Mouse (Mus musculus) CH12.LX (cell line): ENCODE measurements at regions not wholly inside any gene's neighbourhood (a gene's known extent, or its start where the extent isn't known, plus 50 kb on each side); places are given as distances from the start of the nearest gene placed in this dataset.

Source experiments
- DNase-seq: peaks from one replicate; pipeline ENCODE4 v3.0.0-alpha.2; 2013; ENCODE audit errors: extremely low read depth
- H3K27ac ChIP-seq: 2 replicates; pipeline ENCODE4 v1.5.1; 2012; ENCODE audit warnings: low read depth, mild to moderate bottlenecking, control low read depth, moderate library complexity; ENCODE audit not compliant: insufficient read depth
- H3K27me3 ChIP-seq: replicated peaks from 2 replicates; pipeline ENCODE3; 2012; ENCODE audit warnings: inconsistent platforms
- H3K36me3 ChIP-seq, 2 experiments: replicated peaks in 1 of 2; 2 replicates each; pipeline versions ENCODE3 to v1.6.1; 2012; ENCODE audit warnings: inconsistent platforms in 1 of 2, low read length in 1 of 2, mild to moderate bottlenecking in 1 of 2, mixed read lengths in 1 of 2, moderate library complexity in 1 of 2; ENCODE audit not compliant: control insufficient read depth in 1 of 2, insufficient read depth in 1 of 2
- H3K4me1 ChIP-seq, 2 experiments: 2 replicates each; pipeline ENCODE4 v1.6.1; 2012; ENCODE audit warnings: inconsistent platforms in 1 of 2, moderate library complexity in 1 of 2; ENCODE audit not compliant: insufficient read depth in 2 of 2, control insufficient read depth in 1 of 2
- H3K4me2 ChIP-seq: 2 replicates; pipeline ENCODE4 v1.6.1; 2012; ENCODE audit warnings: low read depth, mild to moderate bottlenecking, control low read depth; ENCODE audit not compliant: poor library complexity, insufficient read depth, severe bottlenecking
- H3K4me3 ChIP-seq, 3 experiments: fragments of 150-350 bp in 1 of 3; sonication (generic) in 1 of 3; replicated peaks in 1 of 3; 2 replicates each; pipeline versions ENCODE3 to v1.5.1; 2011 to 2012; ENCODE audit warnings: low read depth in 2 of 3, low read length in 2 of 3, mild to moderate bottlenecking in 2 of 3, moderate library complexity in 2 of 3, control low read depth in 1 of 3, improper control_type of control experiment in 1 of 3, inconsistent platforms in 1 of 3, mixed read lengths in 1 of 3; ENCODE audit not compliant: poor library complexity in 1 of 3
- H3K79me2 ChIP-seq: replicated peaks from 2 replicates; pipeline ENCODE4 v1.6.1; 2012; ENCODE audit warnings: mild to moderate bottlenecking, moderate library complexity; ENCODE audit not compliant: control insufficient read depth, poor library complexity, insufficient read depth, severe bottlenecking; ENCODE audit errors: extremely low read depth
- H3K9ac ChIP-seq: 2 replicates; pipeline ENCODE4 v1.6.1; 2012; ENCODE audit warnings: low read depth, mild to moderate bottlenecking, control low read depth, moderate library complexity; ENCODE audit not compliant: insufficient read depth
- H3K9me3 ChIP-seq: replicated peaks from 2 replicates; pipeline ENCODE3; 2012; ENCODE audit warnings: low read length, inconsistent platforms, mixed read lengths
- BHLHE40 ChIP-seq: IDR thresholded peaks from 2 replicates; pipeline ENCODE4 v1.6.1; 2011; ENCODE audit warnings: mild to moderate bottlenecking, low read depth, low read length, improper control_type of control experiment
- CHD1 ChIP-seq: IDR thresholded peaks from 2 replicates; pipeline ENCODE4 v1.6.1; 2012; ENCODE audit warnings: low read depth, low read length, improper control_type of control experiment, inconsistent platforms
- CHD2 ChIP-seq: IDR thresholded peaks from 2 replicates; pipeline ENCODE4 v1.6.1; 2011; ENCODE audit warnings: low read length, improper control_type of control experiment
- ELF1 ChIP-seq: IDR thresholded peaks from 2 replicates; pipeline ENCODE4 v1.6.1; 2014; ENCODE audit warnings: low read depth, mild to moderate bottlenecking, inconsistent platforms, low read length, improper control_type of control experiment
- EP300 ChIP-seq: IDR thresholded peaks from 2 replicates; pipeline ENCODE4 v1.6.1; 2011; ENCODE audit warnings: low read length, improper control_type of control experiment
- GABPA ChIP-seq: IDR thresholded peaks from 2 replicates; pipeline ENCODE4 v1.6.1; 2012; ENCODE audit warnings: low read depth, low read length, improper control_type of control experiment, inconsistent platforms; ENCODE audit not compliant: insufficient replicate concordance
- JUND ChIP-seq: conservative IDR thresholded peaks from 2 replicates; pipeline ENCODE4 v1.6.1; 2011; ENCODE audit warnings: low read depth, low read length, improper control_type of control experiment
- MAX ChIP-seq: IDR thresholded peaks from 2 replicates; pipeline ENCODE4 v1.6.1; 2011; ENCODE audit warnings: low read length, improper control_type of control experiment
- MAZ ChIP-seq: IDR thresholded peaks from 2 replicates; pipeline ENCODE4 v1.6.1; 2012; ENCODE audit warnings: low read depth, mild to moderate bottlenecking, inconsistent platforms, low read length, improper control_type of control experiment, moderate library complexity
- MXI1 ChIP-seq: IDR thresholded peaks from 2 replicates; pipeline ENCODE4 v1.6.1; 2011; ENCODE audit warnings: mild to moderate bottlenecking, low read depth, low read length, improper control_type of control experiment
- MYC ChIP-seq: IDR thresholded peaks from 2 replicates; pipeline ENCODE4 v1.6.1; 2011; ENCODE audit warnings: low read depth, mild to moderate bottlenecking, improper control_type of control experiment, low read length
- NELFE ChIP-seq: IDR thresholded peaks from 2 replicates; pipeline ENCODE4 v1.6.1; 2011; ENCODE audit warnings: low read depth, low read length, improper control_type of control experiment
- PAX5 ChIP-seq: IDR thresholded peaks from 2 replicates; pipeline ENCODE4 v1.6.1; 2012; ENCODE audit warnings: low read length, inconsistent platforms, mixed read lengths
- RAD21 ChIP-seq: IDR thresholded peaks from 2 replicates; pipeline ENCODE4 v1.6.1; 2011; ENCODE audit warnings: low read depth, mild to moderate bottlenecking, low read length, improper control_type of control experiment, moderate library complexity
- RCOR1 ChIP-seq: conservative IDR thresholded peaks from 2 replicates; pipeline ENCODE4 v1.6.1; 2012; ENCODE audit warnings: low read depth, mild to moderate bottlenecking, inconsistent platforms, low read length, improper control_type of control experiment
- SIN3A ChIP-seq: IDR thresholded peaks from 2 replicates; pipeline ENCODE4 v1.6.1; 2012; ENCODE audit warnings: low read length, improper control_type of control experiment, inconsistent platforms
- SMC3 ChIP-seq: IDR thresholded peaks from 2 replicates; pipeline ENCODE4 v1.6.1; 2011; ENCODE audit warnings: low read depth, low read length, improper control_type of control experiment
- TBP ChIP-seq: conservative IDR thresholded peaks from 2 replicates; pipeline ENCODE4 v1.6.1; 2011; ENCODE audit warnings: low read depth, low read length, improper control_type of control experiment
- USF1 ChIP-seq: IDR thresholded peaks from 2 replicates; pipeline ENCODE4 v1.6.1; 2014; ENCODE audit warnings: low read depth, mild to moderate bottlenecking, inconsistent platforms, low read length, improper control_type of control experiment
- USF2 ChIP-seq: conservative IDR thresholded peaks from 2 replicates; pipeline ENCODE4 v1.6.1; 2011; ENCODE audit warnings: low read depth, low read length, improper control_type of control experiment
- dilution Hi-C: fragments of 300-500 bp; cut with MboI; formaldehyde crosslinking; loops from 2 replicates; pipeline ENCODE4 v1.14.3; 2020; ENCODE audit warnings: low sequenced_read_pairs; ENCODE audit not compliant: extremely low pct_unique_long_range_greater_than_20kb, extremely low pct_ligation_motif_present
- in situ Hi-C: fragments of 300-500 bp; cut with MboI; formaldehyde crosslinking; loops from 3 replicates; pipeline ENCODE4 v1.14.3; 2019; ENCODE audit warnings: low sequenced_read_pairs, low pct_ligation_motif_present, low pct_unique_long_range_greater_than_20kb, mixed read lengths

DNA sequence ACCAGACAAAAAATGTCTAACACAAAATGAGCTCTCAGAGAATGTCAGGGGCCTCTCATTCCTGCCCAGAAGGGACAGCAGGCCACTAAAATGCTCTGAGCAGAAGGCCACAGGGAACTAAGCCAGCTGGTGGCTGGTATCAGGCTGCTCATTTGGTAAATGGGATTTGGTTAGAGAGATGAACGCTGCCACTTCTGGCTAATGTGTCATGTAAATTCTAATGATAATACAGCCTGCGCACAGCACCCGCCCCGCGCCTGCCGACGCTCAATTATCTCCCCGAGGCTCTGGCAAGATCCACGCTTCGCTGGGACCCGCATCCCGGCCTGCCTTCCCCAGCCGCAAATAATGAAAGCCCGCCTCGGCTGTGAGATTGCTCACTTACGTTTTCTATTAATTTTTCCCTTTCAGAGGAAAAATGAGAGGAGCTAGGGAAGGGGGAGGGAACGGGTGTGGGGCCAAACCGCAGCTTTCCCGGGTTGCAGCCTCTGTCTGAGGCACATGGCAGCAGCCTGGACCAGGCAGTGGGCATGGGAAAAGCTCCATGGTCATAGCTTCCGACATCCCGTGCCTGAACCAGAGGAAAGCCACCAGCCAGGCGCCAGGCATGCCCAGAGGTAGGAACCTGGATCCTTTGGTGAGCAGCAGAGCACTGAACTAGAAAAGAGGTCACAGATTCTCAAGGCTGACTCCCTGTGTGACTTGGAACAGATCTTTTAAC lies 92.2 kb upstream of the Csf3r start:
- no peak for DNase-seq
- TF ChIP-seq MXI1 (no peak), SIN3A (no peak), RCOR1 (no peak), MAZ (no peak), CHD1 (no peak), CHD2 (no peak), EP300 (no peak)
- Histone ChIP-seq H3K4me3 (no peak overlapping the region), H3K9ac (no peak overlapping the region), H3K9me3 (peaks cover 5% of the 10 kb centered on the region), H3K4me2 (no peak overlapping the region), H3K27me3 (peaks cover 91% of the 10 kb centered on the region), H3K27ac (no peak overlapping the region), H3K79me2 (no peaks in the 10 kb centered on the region), H3K4me1 (peaks cover 0 to 7% of the 10 kb centered on the region in 2 experiments; a peak in 2 of 4 replicates), H3K36me3 (no peaks in the 10 kb centered on the region)
- in situ Hi-C loops (no loop called here), dilution Hi-C loops (no loop called here)

GRCm38 (mm10) chr4:125936357-125936756 lies 88.0 kb upstream of the Csf3r start:
- in situ Hi-C loops (no loop called here), dilution Hi-C loops (no loop called here)
- Histone ChIP-seq H3K27me3 (peaks cover 84% of the 10 kb centered on the region), H3K79me2 (no peaks in the 10 kb centered on the region), H3K4me2 (no peak overlapping the region), H3K9ac (no peak overlapping the region), H3K9me3 (peaks cover 5% of the 10 kb centered on the region), H3K4me1 (no peaks in the 10 kb centered on the region), H3K27ac (no peak overlapping the region), H3K4me3 (no peak overlapping the region), H3K36me3 (no peaks in the 10 kb centered on the region)
- TF ChIP-seq MAZ (no peak), SMC3 (no peak), TBP (no peak), ELF1 (no peak), PAX5 (no peak), CHD1 (no peak), MYC (no peak), RAD21 (no peak), CHD2 (no peak), JUND (no peak), USF2 (no peak), GABPA (no peak), BHLHE40 (no peak), USF1 (no peak), NELFE (no peak), MAX (no peak)
- no peak for DNase-seq
